Mouse (Mus musculus): ENCODE data around the gene Csnk2a2. TPM values are rescaled to one million over a fixed set of nuclear protein-coding genes. Genes with fewer than 3 reads are reported as not detected.

Gene Csnk2a2
- polyA plus RNA-seq, 1 experiment from 2014 or later: 10.4 TPM

GRCm38 (mm10) chr8:95396752-95397151 is 93.1 kb downstream of the Csnk2a2 start:
- WGBS: 63% methylated on average over 11 of the region's 11 CpGs
- DNase-seq (ENCODE audit: low spot score): no peak
- Histone ChIP-seq H3K27ac (peak overlapping the region; percentile 67), H3K27me3 (ENCODE audit: insufficient read depth, poor library complexity, severe bottlenecking) (no peaks in the 10 kb centered on the region), H3K36me3 (no peaks in the 10 kb centered on the region), H3K4me1 (replicated peaks) (peaks cover 53% of the 10 kb centered on the region), H3K4me3 (no peak overlapping the region), H3K9me3 (no peaks in the 10 kb centered on the region)

Other genes starting within 250 kb of the Csnk2a2 start
- gene Cngb1, start 183.5 kb downstream of the Csnk2a2 start, polyA plus RNA-seq (2016; fragmentation: Nextera tagmentation; extraction: Ambion mirVana): 0.07 and 0.59 TPM in 2 replicates
- gene Tepp, start 179.5 kb downstream of the Csnk2a2 start, polyA plus RNA-seq (2016; fragmentation: Nextera tagmentation; extraction: Ambion mirVana): not detected in 2 replicates
- 12.4 and 16.6 TPM in 2 replicates for gene Zfp319, start 158.1 kb downstream of the Csnk2a2 start, polyA plus RNA-seq (2016; fragmentation: Nextera tagmentation; extraction: Ambion mirVana)
- 48.5 and 48.8 TPM in 2 replicates for gene Usb1, start 157.8 kb downstream of the Csnk2a2 start, polyA plus RNA-seq (2016; fragmentation: Nextera tagmentation; extraction: Ambion mirVana)
- gene Mmp15, start 137.8 kb downstream of the Csnk2a2 start, polyA plus RNA-seq (2016; fragmentation: Nextera tagmentation; extraction: Ambion mirVana): 15.2 and 19.4 TPM in 2 replicates
- gene Cfap20, start 55.2 kb downstream of the Csnk2a2 start, polyA plus RNA-seq (2016; fragmentation: Nextera tagmentation; extraction: Ambion mirVana): 135 and 146 TPM in 2 replicates
- gene Ccdc113, start 44.0 kb upstream of the Csnk2a2 start, polyA plus RNA-seq (2016; fragmentation: Nextera tagmentation; extraction: Ambion mirVana): 0.98 and 2.6 TPM in 2 replicates
- gene Prss54, start 86.3 kb upstream of the Csnk2a2 start, polyA plus RNA-seq (2016; fragmentation: Nextera tagmentation; extraction: Ambion mirVana): not detected in 2 replicates
- gene Gins3, start 143.4 kb upstream of the Csnk2a2 start, polyA plus RNA-seq (2016; fragmentation: Nextera tagmentation; extraction: Ambion mirVana): 28.0 and 28.9 TPM in 2 replicates
- gene Ndrg4, start 186.9 kb upstream of the Csnk2a2 start, polyA plus RNA-seq (2016; fragmentation: Nextera tagmentation; extraction: Ambion mirVana): 27.5 and 51.8 TPM in 2 replicates
- gene Setd6, start 225.8 kb upstream of the Csnk2a2 start, polyA plus RNA-seq (2016; fragmentation: Nextera tagmentation; extraction: Ambion mirVana): 20.3 and 23.4 TPM in 2 replicates

All from hindbrain, embryonic 10.5 days (tissue).